Mouse (Mus musculus): ENCODE results near the gene Homer2.

DNA sequence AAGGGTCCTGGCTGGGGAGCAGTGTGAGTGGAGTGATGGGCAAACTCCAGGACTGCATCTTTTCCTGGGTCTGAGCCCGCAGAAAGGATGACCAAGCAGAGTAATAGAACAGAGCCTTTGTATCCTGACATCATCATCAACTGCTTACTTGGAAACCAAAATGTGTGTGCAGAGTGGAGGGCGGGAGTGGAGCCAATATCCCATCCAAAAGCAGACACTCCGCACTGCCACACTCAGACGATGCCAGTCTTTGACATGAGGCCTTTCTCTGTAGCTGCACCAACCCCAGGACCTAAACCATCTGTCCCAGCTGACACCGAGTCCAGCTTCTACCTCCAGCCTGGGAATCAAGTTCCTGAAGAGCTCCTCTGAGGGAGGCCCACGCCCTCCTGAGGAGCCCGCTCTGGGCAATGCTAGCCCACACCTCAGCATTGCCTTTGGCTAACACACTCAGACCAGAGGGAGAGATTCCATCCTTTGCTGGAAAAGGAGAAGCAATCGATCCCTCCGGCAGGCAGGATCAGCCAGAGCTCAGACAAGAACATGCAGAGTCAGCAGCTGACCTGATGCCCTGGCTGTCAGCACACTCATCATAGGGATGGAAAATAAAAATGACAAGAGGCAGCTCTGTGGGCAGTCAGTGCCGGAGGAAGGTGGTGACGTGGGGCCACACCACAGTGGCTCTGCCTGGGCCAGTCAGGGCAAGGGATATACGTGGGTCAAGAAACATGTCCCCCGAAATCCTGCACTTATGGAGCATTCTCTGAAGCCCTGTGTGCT is 94.3 kb downstream of the Homer2 start:
- TF ChIP-seq CTCF (IDR thresholded peaks at IDR 0.05; ENCODE audit: borderline replicate concordance, extremely low read depth, insufficient read depth, insufficient read length) (no peak), POLR2A (IDR thresholded peaks at IDR 0.05; ENCODE audit: borderline replicate concordance, extremely low read depth, insufficient read depth, insufficient read length, poor library complexity, severe bottlenecking) (no peak)
